Mouse (Mus musculus) stomach, embryonic 16.5 days (tissue): ENCODE data around the gene Gpx3. TPM values are rescaled to one million over a fixed set of nuclear protein-coding genes. Genes with fewer than 3 reads are reported as not detected.
"Not testable (repeated sequence)": the region's sequence is repeated elsewhere in the genome, so short reads cannot be mapped to it uniquely, and the experiment has no call there.

Experiments
- ATAC-seq: fragments of 200-750 bp; cut with Nextera tagmentation; 2 replicates; pipeline ENCODE4 v1.8.0; 2017; ENCODE audit warnings: moderate number of reproducible peaks, moderate TSS enrichment; ENCODE audit not compliant: insufficient read depth, low FRiP score
- H3K27ac ChIP-seq: fragments of 300-500 bp; sonication (generic); 2 replicates; pipeline ENCODE4 v1.5.1; 2014; ENCODE audit warnings: low read length
- H3K27me3 ChIP-seq: fragments of 300-500 bp; sonication (generic); 2 replicates; pipeline ENCODE4 v1.6.1; 2014; ENCODE audit warnings: low read length, control low read depth, mixed read lengths; ENCODE audit not compliant: control insufficient read depth, insufficient read depth
- H3K36me3 ChIP-seq: fragments of 300-500 bp; sonication (generic); 2 replicates; pipeline ENCODE4 v1.6.1; 2014; ENCODE audit warnings: low read length; ENCODE audit not compliant: control insufficient read depth, insufficient read depth
- H3K4me1 ChIP-seq: fragments of 300-500 bp; sonication (generic); 2 replicates; pipeline ENCODE4 v1.6.1; 2014; ENCODE audit warnings: low read length, control low read depth, mixed read lengths; ENCODE audit not compliant: control insufficient read depth, insufficient read depth
- H3K4me2 ChIP-seq: fragments of 300-500 bp; sonication (generic); 2 replicates; pipeline ENCODE4 v1.6.1; 2014; ENCODE audit warnings: low read depth, low read length, mixed read lengths
- H3K4me3 ChIP-seq: fragments of 300-500 bp; sonication (generic); replicated peaks from 2 replicates; pipeline ENCODE4 v1.5.1; 2014; ENCODE audit warnings: mild to moderate bottlenecking, low read length
- H3K9ac ChIP-seq: fragments of 300-500 bp; sonication (generic); 2 replicates; pipeline ENCODE4 v1.6.1; 2014; ENCODE audit warnings: low read length
- H3K9me3 ChIP-seq: fragments of 300-500 bp; sonication (generic); replicated peaks from 2 replicates; pipeline ENCODE4 v1.6.1; 2016; ENCODE audit warnings: low read length, control low read depth; ENCODE audit not compliant: control insufficient read depth
- WGBS: fragments of 180-500 bp; shearing (Covaris S2); extraction: QIAGEN DNeasy Blood & Tissue Kit; methylation state at CpG from one replicate; pipeline ENCODE4 v1.1.7; 2014; 5-methylcytosine and 5-hydroxymethylcytosine counted together
- polyA plus RNA-seq: library from polyadenylated mRNA; unstranded; fragments of >200 nt; fragmentation: Nextera tagmentation; extraction: Ambion mirVana; gene quantifications from 2 replicates; pipeline ENCODE4 v1.2.1, GENCODE M21; 2015

Gpx3 gene
- polyA plus RNA-seq, 1 experiment from 2014 or later, result 174 TPM

- ATAC-seq, result no peak
- Histone ChIP-seq H3K9me3 (no peaks in the 10 kb centered on the region), H3K4me1 (peaks cover 28% of the 10 kb centered on the region), H3K4me2 (no peak overlapping the region), H3K36me3 (no peaks in the 10 kb centered on the region), H3K9ac (no peak overlapping the region), H3K4me3 (no peak overlapping the region), H3K27ac (no peak overlapping the region), H3K27me3 (no peaks in the 10 kb centered on the region)
- 67% methylated on average over 7 of the region's 7 CpGs for WGBS
These were observed 54.7 kb downstream of the Gpx3 start for GRCm38 (mm10) chr11:54956912-54957311.

GRCm38 (mm10) chr11:54957708-54958107, 55.5 kb downstream of the Gpx3 start:
- H3K27ac ChIP-seq, H3K9me3 ChIP-seq, ATAC-seq, H3K9ac ChIP-seq, H3K4me3 ChIP-seq, H3K4me2 ChIP-seq, H3K36me3 ChIP-seq, H3K27me3 ChIP-seq: not testable (repeated sequence)
- peaks cover 29% of the 10 kb centered on the region for H3K4me1 ChIP-seq
- 82% methylated on average over 3 of the region's 3 CpGs for WGBS

GRCm38 (mm10) chr11:54958571-54959073, 56.4 kb downstream of the Gpx3 start:
- peak overlapping the region; percentile 9; the same call in 1 of the 2 replicates for H3K4me2 ChIP-seq
- ATAC-seq, result peak; percentile 49; the same call in 1 of the 2 replicates
- WGBS, result 29% methylated on average over 3 of the region's 3 CpGs
- no peak overlapping the region for H3K4me3 ChIP-seq
- peak overlapping the region; percentile 44 for H3K27ac ChIP-seq
- H3K9me3 ChIP-seq, result no peaks in the 10 kb centered on the region
- H3K9ac ChIP-seq, result no peak overlapping the region
- H3K27me3 ChIP-seq, result no peaks in the 10 kb centered on the region
- H3K4me1 ChIP-seq, result peaks cover 33% of the 10 kb centered on the region
- H3K36me3 ChIP-seq, result no peaks in the 10 kb centered on the region

Other genes with a start within 250 kb of the Gpx3 start
- 62.7 and 67.5 TPM in 2 replicates for gene Cdc42se2, start 114.8 kb upstream of the Gpx3 start, polyA plus RNA-seq
- 10.5 and 10.6 TPM in 2 replicates for gene Lyrm7, start 41.5 kb upstream of the Gpx3 start, polyA plus RNA-seq
- gene Hint1, start 36.1 kb upstream of the Gpx3 start, polyA plus RNA-seq, result 505 and 634 TPM in 2 replicates
- 21.3 and 23.1 TPM in 2 replicates for gene Tnip1, start 60.5 kb downstream of the Gpx3 start, polyA plus RNA-seq
- 364 and 365 TPM in 2 replicates for gene Anxa6, start 131.0 kb downstream of the Gpx3 start, polyA plus RNA-seq
- gene Ccdc69, start 175.7 kb downstream of the Gpx3 start, polyA plus RNA-seq, result 3.5 and 3.7 TPM in 2 replicates
- 26.5 and 28.8 TPM in 2 replicates for gene Gm2a, start 195.7 kb downstream of the Gpx3 start, polyA plus RNA-seq
- not detected in 2 replicates for gene Slc36a3, start 249.3 kb downstream of the Gpx3 start, polyA plus RNA-seq